Mouse (Mus musculus): ENCODE results near the gene Fut9. TPM values are rescaled to one million over a fixed set of nuclear protein-coding genes. Genes with fewer than 3 reads are reported as not detected.

Gene Fut9
- polyA plus RNA-seq, 1 experiment from 2014 or later: 0.17 TPM

DNA sequence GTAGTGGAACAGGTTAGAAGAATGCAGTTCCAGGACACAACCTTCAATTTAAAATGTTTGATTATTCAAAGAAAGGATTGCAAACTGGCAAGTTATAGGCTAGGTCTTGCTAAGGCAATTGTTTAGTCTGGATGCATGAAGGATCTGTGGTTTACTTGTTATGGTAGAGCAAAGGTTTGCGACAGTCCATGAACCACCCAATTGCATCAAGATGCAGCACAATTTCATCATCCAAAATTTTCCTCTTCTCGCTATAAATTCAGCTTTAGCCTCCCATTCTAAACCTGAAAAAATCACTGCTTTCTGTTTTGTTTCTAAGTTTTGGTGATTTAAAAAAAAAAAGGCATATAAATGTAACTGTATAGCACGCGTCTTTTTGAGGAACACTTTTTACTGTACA lies 14.8 kb downstream of the Fut9 start:
- Histone ChIP-seq H3K27ac (replicated peaks; ENCODE audit: low read depth, low read length) (no peak overlapping the region), H3K9ac (ENCODE audit: low read length) (no peak overlapping the region), H3K4me1 (ENCODE audit: control insufficient read depth, insufficient read depth, low read length) (no peaks in the 10 kb centered on the region), H3K36me3 (ENCODE audit: control insufficient read depth, insufficient read depth, low read length) (no peaks in the 10 kb centered on the region), H3K4me3 (ENCODE audit: low read depth, low read length) (no peak overlapping the region), H3K4me2 (ENCODE audit: low read depth, severe bottlenecking) (no peak overlapping the region), H3K9me3 (ENCODE audit: control insufficient read depth, low read length) (no peaks in the 10 kb centered on the region), H3K27me3 (ENCODE audit: control insufficient read depth, insufficient read depth, low read length) (no peaks in the 10 kb centered on the region)
- DNase-seq (ENCODE audit: low spot score) (no peak), ATAC-seq (ENCODE audit: insufficient number of reproducible peaks, low FRiP score, low TSS enrichment, low read depth) (no peak)
- 97% methylated on average over 4 of the region's 4 CpGs for WGBS

DNA sequence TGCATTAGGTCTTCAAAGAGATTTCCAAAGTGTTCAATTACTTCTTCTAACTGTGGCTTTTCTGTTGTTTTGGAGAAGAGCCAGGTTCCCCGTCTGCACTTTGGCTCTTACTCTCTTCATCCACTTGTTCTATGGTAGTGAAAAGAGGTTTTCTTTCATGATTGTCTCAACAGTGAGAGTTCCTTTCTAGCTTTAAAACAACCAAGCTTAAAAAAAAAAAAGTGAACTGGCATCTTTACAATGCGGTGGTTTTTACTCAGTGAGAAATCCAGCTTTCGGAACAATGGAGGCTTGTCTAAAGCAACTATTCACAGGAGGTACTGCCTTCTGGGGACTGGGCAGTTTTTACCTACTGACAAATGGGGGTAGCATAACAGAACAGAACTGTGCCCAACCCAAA lies 31.4 kb downstream of the Fut9 start:
- H3K36me3 ChIP-seq (ENCODE audit: control insufficient read depth, insufficient read depth, low read length): no peaks in the 10 kb centered on the region
- H3K4me2 ChIP-seq (ENCODE audit: low read depth, severe bottlenecking): no peak overlapping the region
- H3K27me3 ChIP-seq (ENCODE audit: control insufficient read depth, insufficient read depth, low read length): no peaks in the 10 kb centered on the region
- ATAC-seq (ENCODE audit: insufficient number of reproducible peaks, low FRiP score, low TSS enrichment, low read depth): no peak
- H3K4me1 ChIP-seq (ENCODE audit: control insufficient read depth, insufficient read depth, low read length): no peaks in the 10 kb centered on the region
- no peak for DNase-seq (ENCODE audit: low spot score)
- WGBS: 84% methylated on average over 3 of the region's 3 CpGs
- no peak overlapping the region for H3K4me3 ChIP-seq (ENCODE audit: low read depth, low read length)
- no peaks in the 10 kb centered on the region for H3K9me3 ChIP-seq (ENCODE audit: control insufficient read depth, low read length)
- no peak overlapping the region for H3K9ac ChIP-seq (ENCODE audit: low read length)
- H3K27ac ChIP-seq (replicated peaks; ENCODE audit: low read depth, low read length): no peak overlapping the region

DNA sequence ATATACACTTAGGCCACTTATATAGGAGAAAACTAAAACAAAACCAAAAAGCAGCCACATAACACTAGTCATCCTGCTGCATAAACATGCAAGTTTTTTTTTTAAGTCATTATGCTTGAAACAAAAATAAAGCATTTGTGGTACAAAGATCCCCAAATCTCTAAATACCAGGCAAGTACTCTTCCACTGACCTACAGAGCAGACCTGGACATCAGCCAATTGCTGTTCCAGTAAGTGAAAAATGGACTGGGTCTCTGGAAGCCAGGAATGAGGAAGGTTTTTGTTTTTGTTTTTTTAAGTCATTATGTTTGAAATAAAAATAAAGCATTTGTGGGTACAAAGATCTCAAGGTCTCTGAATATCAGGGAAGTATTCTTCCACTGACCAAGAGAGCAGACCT lies 37.0 kb downstream of the Fut9 start:
- H3K9ac ChIP-seq (ENCODE audit: low read length): no peak overlapping the region
- DNase-seq (ENCODE audit: low spot score) (no peak), ATAC-seq (ENCODE audit: insufficient number of reproducible peaks, low FRiP score, low TSS enrichment, low read depth) (no peak)
- H3K4me1 ChIP-seq (ENCODE audit: control insufficient read depth, insufficient read depth, low read length): no peaks in the 10 kb centered on the region
- H3K9me3 ChIP-seq (ENCODE audit: control insufficient read depth, low read length): no peaks in the 10 kb centered on the region
- H3K36me3 ChIP-seq (ENCODE audit: control insufficient read depth, insufficient read depth, low read length): no peaks in the 10 kb centered on the region
- H3K27me3 ChIP-seq (ENCODE audit: control insufficient read depth, insufficient read depth, low read length): no peaks in the 10 kb centered on the region
- no peak overlapping the region for H3K4me2 ChIP-seq (ENCODE audit: low read depth, severe bottlenecking)
- no peak overlapping the region for H3K4me3 ChIP-seq (ENCODE audit: low read depth, low read length)
- no peak overlapping the region for H3K27ac ChIP-seq (replicated peaks; ENCODE audit: low read depth, low read length)

DNA sequence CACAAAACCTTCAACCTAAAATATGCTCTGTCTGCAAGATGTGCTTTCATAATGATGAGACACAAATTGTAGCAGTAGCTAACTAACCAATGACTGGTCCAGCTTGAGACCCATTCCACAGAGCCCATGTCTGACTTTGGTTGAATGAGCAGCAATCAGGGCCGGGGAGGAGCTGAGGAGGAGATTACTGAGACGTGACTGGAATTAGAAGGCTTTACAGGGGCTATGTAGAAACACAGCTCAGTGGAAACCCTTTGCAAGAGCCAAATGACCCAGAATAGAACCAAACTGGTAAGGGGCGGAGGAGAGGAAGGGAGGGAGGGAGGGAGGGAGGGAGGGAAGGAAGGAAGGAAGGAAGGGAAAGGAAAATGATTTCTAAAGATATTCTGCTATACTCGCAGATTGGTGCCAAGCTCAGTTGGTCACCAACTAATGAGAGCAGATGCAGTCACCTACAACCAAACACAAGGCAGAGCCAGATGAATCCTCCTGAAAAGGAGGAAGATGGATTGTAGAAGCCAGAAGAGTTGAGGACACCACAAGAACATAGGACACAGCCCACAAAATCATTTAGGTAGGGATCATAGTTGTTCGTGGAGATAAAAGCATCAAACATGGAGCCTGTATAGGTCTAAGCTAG lies 42.0 kb downstream of the Fut9 start:
- ATAC-seq (ENCODE audit: insufficient number of reproducible peaks, low FRiP score, low TSS enrichment, low read depth): no peak

DNA sequence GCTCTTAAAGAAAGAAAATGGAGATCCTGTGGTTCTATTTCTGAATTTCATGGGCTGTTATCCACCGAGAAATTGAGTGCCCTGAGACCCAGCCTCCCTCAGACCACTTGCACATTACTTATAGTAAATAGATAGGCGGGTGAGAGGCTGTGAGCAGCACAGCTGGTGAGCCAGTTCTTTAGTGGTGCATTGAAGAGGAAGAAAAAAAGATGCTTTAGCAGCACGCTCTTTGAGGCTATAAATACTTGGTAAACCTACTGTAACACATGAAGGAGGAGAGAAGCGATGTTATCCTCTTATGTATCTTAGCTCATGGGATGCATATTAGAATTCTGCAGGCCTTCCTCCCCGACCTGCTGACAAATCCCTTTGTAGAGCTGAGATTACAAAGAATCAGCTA lies 58.5 kb downstream of the Fut9 start:
- Histone ChIP-seq H3K4me1 (ENCODE audit: control insufficient read depth, insufficient read depth, low read length) (no peaks in the 10 kb centered on the region), H3K9me3 (ENCODE audit: control insufficient read depth, low read length) (no peaks in the 10 kb centered on the region), H3K27me3 (ENCODE audit: control insufficient read depth, insufficient read depth, low read length) (no peaks in the 10 kb centered on the region), H3K4me3 (ENCODE audit: low read depth, low read length) (no peak overlapping the region), H3K9ac (ENCODE audit: low read length) (no peak overlapping the region), H3K4me2 (ENCODE audit: low read depth, severe bottlenecking) (no peak overlapping the region), H3K27ac (replicated peaks; ENCODE audit: low read depth, low read length) (no peak overlapping the region), H3K36me3 (ENCODE audit: control insufficient read depth, insufficient read depth, low read length) (no peaks in the 10 kb centered on the region)
- DNase-seq (ENCODE audit: low spot score): no peak
- ATAC-seq (ENCODE audit: insufficient number of reproducible peaks, low FRiP score, low TSS enrichment, low read depth): no peak
- 82% methylated on average over 5 of the region's 5 CpGs for WGBS

More for the DNA sequence above, 42.0 kb downstream of the Fut9 start:
- Histone ChIP-seq H3K9me3 (ENCODE audit: control insufficient read depth, low read length) (no peaks in the 10 kb centered on the region), H3K4me1 (ENCODE audit: control insufficient read depth, insufficient read depth, low read length) (no peaks in the 10 kb centered on the region), H3K4me2 (ENCODE audit: low read depth, severe bottlenecking) (no peak overlapping the region), H3K4me3 (ENCODE audit: low read depth, low read length) (no peak overlapping the region), H3K27me3 (ENCODE audit: control insufficient read depth, insufficient read depth, low read length) (no peaks in the 10 kb centered on the region), H3K9ac (ENCODE audit: low read length) (no peak overlapping the region), H3K36me3 (ENCODE audit: control insufficient read depth, insufficient read depth, low read length) (no peaks in the 10 kb centered on the region), H3K27ac (replicated peaks; ENCODE audit: low read depth, low read length) (no peak overlapping the region)
- no peak for DNase-seq (ENCODE audit: low spot score)
- WGBS: 80% methylated on average over 4 of the region's 5 CpGs

DNA sequence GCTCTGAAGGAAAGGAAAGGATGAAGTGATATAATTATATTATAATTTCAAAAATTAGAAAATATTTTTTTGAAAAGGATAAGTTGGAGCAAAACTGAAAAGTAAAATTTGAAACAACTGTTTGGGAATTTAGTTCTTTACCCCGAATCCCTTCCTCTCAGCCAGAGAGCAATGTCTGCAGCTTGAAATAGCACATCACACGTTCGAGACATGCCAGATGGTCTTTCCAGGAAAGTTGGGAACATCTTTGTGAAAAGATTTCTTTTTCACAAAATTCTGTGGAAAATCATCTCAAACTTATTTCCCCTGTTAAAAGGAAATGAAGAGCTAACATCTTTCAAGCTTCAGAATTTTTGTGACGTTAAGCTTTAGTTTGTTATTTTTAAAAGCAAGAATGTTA lies 61.3 kb downstream of the Fut9 start:
- no peak overlapping the region for H3K4me2 ChIP-seq (ENCODE audit: low read depth, severe bottlenecking)
- H3K9me3 ChIP-seq (ENCODE audit: control insufficient read depth, low read length): no peaks in the 10 kb centered on the region
- DNase-seq (ENCODE audit: low spot score) (no peak), ATAC-seq (ENCODE audit: insufficient number of reproducible peaks, low FRiP score, low TSS enrichment, low read depth) (no peak)
- H3K27ac ChIP-seq (replicated peaks; ENCODE audit: low read depth, low read length): no peak overlapping the region
- H3K27me3 ChIP-seq (ENCODE audit: control insufficient read depth, insufficient read depth, low read length): no peaks in the 10 kb centered on the region
- H3K4me1 ChIP-seq (ENCODE audit: control insufficient read depth, insufficient read depth, low read length): no peaks in the 10 kb centered on the region
- no peak overlapping the region for H3K4me3 ChIP-seq (ENCODE audit: low read depth, low read length)
- WGBS: 89% methylated on average over 4 of the region's 4 CpGs
- H3K9ac ChIP-seq (ENCODE audit: low read length): no peak overlapping the region
- H3K36me3 ChIP-seq (ENCODE audit: control insufficient read depth, insufficient read depth, low read length): no peaks in the 10 kb centered on the region

DNA sequence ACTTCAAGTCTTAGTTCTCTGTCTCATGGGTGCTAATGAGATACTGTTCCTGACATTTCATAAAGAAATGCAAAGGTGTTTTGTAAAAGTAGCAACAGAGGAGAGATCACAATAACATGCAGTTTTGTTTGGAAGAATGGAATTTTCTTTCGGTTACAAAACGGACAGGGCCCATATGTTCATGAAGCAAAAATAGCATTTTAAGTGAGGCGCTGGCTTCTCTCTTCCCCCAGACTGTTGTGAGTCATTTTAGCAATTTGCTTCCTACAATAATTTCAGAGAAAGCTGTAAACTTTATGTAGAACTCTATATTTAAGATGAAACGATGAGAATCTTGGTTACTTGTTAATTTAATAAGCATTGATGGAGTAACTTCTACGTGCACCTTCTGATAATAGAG lies 78.5 kb downstream of the Fut9 start:
- Histone ChIP-seq H3K4me1 (ENCODE audit: control insufficient read depth, insufficient read depth, low read length) (no peaks in the 10 kb centered on the region), H3K27me3 (ENCODE audit: control insufficient read depth, insufficient read depth, low read length) (no peaks in the 10 kb centered on the region), H3K4me3 (ENCODE audit: low read depth, low read length) (no peak overlapping the region), H3K27ac (replicated peaks; ENCODE audit: low read depth, low read length) (no peak overlapping the region), H3K9me3 (ENCODE audit: control insufficient read depth, low read length) (no peaks in the 10 kb centered on the region), H3K36me3 (ENCODE audit: control insufficient read depth, insufficient read depth, low read length) (no peaks in the 10 kb centered on the region), H3K9ac (ENCODE audit: low read length) (no peak overlapping the region), H3K4me2 (ENCODE audit: low read depth, severe bottlenecking) (no peak overlapping the region)
- no peak for DNase-seq (ENCODE audit: low spot score)
- ATAC-seq (ENCODE audit: insufficient number of reproducible peaks, low FRiP score, low TSS enrichment, low read depth): no peak
- WGBS: 89% methylated on average over 5 of the region's 5 CpGs

DNA sequence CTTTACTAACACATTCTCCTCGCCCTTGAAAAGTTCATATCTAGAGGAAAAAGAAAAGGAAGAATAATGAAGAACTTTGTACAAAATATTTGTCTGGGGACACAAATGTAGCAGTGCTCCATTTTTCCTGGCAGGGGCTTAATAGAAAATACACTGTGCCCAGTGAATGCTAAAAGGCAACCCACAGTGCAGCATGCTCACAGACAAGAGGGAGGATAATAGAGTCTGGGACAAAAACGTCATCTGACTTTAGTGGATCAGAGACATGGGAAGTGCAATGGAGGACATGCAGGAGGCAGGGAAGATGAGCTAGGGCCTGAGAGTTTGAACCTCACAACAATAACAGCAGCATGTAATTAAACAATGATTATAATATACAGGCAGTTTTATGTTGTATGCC lies 86.1 kb downstream of the Fut9 start:
- H3K9ac ChIP-seq (ENCODE audit: low read length): no peak overlapping the region
- H3K4me3 ChIP-seq (ENCODE audit: low read depth, low read length): no peak overlapping the region
- WGBS: 80% methylated on average over 2 of the region's 2 CpGs
- no peak overlapping the region for H3K4me2 ChIP-seq (ENCODE audit: low read depth, severe bottlenecking)
- H3K36me3 ChIP-seq (ENCODE audit: control insufficient read depth, insufficient read depth, low read length): no peaks in the 10 kb centered on the region
- ATAC-seq (ENCODE audit: insufficient number of reproducible peaks, low FRiP score, low TSS enrichment, low read depth) (no peak), DNase-seq (ENCODE audit: low spot score) (no peak)
- H3K4me1 ChIP-seq (ENCODE audit: control insufficient read depth, insufficient read depth, low read length): no peaks in the 10 kb centered on the region
- H3K27me3 ChIP-seq (ENCODE audit: control insufficient read depth, insufficient read depth, low read length): no peaks in the 10 kb centered on the region
- H3K27ac ChIP-seq (replicated peaks; ENCODE audit: low read depth, low read length): no peak overlapping the region
- H3K9me3 ChIP-seq (ENCODE audit: control insufficient read depth, low read length): no peaks in the 10 kb centered on the region

DNA sequence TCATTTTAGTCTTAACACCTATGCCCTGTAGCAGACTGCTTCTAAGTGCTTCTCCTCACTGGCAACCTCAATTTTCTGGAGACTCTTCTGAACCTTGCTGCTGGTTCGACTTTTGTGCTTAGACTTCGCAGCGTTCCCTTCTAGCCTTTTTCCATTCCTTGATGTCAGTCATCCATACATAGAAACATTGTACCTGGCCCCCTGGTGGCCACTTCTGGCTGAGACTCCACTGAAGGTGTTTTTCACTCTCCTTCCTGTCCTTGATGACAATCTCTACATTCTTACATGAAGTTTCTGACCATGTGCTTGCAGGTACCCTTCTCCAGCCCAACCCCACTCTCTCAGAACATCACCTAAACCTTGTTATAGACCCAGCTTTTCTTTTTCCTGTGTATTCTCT lies 115.1 kb downstream of the Fut9 start:
- no peaks in the 10 kb centered on the region for H3K36me3 ChIP-seq (ENCODE audit: control insufficient read depth, insufficient read depth, low read length)
- no peaks in the 10 kb centered on the region for H3K27me3 ChIP-seq (ENCODE audit: control insufficient read depth, insufficient read depth, low read length)
- no peak overlapping the region for H3K27ac ChIP-seq (replicated peaks; ENCODE audit: low read depth, low read length)
- no peak overlapping the region for H3K4me2 ChIP-seq (ENCODE audit: low read depth, severe bottlenecking)
- no peak overlapping the region for H3K4me3 ChIP-seq (ENCODE audit: low read depth, low read length)
- no peak for ATAC-seq (ENCODE audit: insufficient number of reproducible peaks, low FRiP score, low TSS enrichment, low read depth)
- DNase-seq (ENCODE audit: low spot score): peak; percentile 30
- H3K9ac ChIP-seq (ENCODE audit: low read length): no peak overlapping the region
- no peaks in the 10 kb centered on the region for H3K4me1 ChIP-seq (ENCODE audit: control insufficient read depth, insufficient read depth, low read length)
- WGBS: 90% methylated on average over 3 of the region's 3 CpGs
- no peaks in the 10 kb centered on the region for H3K9me3 ChIP-seq (ENCODE audit: control insufficient read depth, low read length)

Data from limb, embryonic 11.5 days (tissue).